Mouse (Mus musculus) MEL (cell line): ENCODE measurements at regions not wholly inside any gene's neighbourhood (a gene's known extent, or its start where the extent isn't known, plus 50 kb on each side); places are given as distances from the start of the nearest gene placed in this dataset.

ENCODE experiments used
- CTCF ChIP-seq, 3 experiments: IDR thresholded peaks in 2 of 3; conservative IDR thresholded peaks in 1 of 3; 2 replicates each; pipeline ENCODE4 v1.5.1; 2011 to 2012; ENCODE audit warnings: low read length in 3 of 3, low read depth in 2 of 3, mild to moderate bottlenecking in 2 of 3, improper control_type of control experiment in 1 of 3, inconsistent platforms in 1 of 3, mixed read lengths in 1 of 3, moderate library complexity in 1 of 3; ENCODE audit not compliant: control insufficient read depth in 1 of 3, insufficient read depth in 1 of 3, poor library complexity in 1 of 3, severe bottlenecking in 1 of 3
- EP300 ChIP-seq, 2 experiments: IDR thresholded peaks; 2 replicates each; pipeline ENCODE4 v1.6.1; 2011; ENCODE audit warnings: improper control_type of control experiment in 2 of 2, low read length in 2 of 2, low read depth in 1 of 2, mild to moderate bottlenecking in 1 of 2
- ETS1 ChIP-seq: IDR thresholded peaks from 2 replicates; pipeline ENCODE4 v1.6.1; 2012; ENCODE audit warnings: low read depth, mild to moderate bottlenecking, inconsistent platforms, low read length, improper control_type of control experiment, moderate library complexity
- GATA1 ChIP-seq: IDR thresholded peaks from 2 replicates; pipeline ENCODE4 v1.6.1; 2011; ENCODE audit warnings: low read depth, low read length, improper control_type of control experiment
- MAX ChIP-seq: IDR thresholded peaks from 2 replicates; pipeline ENCODE4 v1.6.1; 2011; ENCODE audit warnings: low read length, improper control_type of control experiment
- POLR2A ChIP-seq, 2 experiments: IDR thresholded peaks; 2 replicates each; pipeline ENCODE4 v1.6.1; 2011 to 2012; ENCODE audit warnings: low read length in 2 of 2, mild to moderate bottlenecking in 2 of 2, control low read depth in 1 of 2, improper control_type of control experiment in 1 of 2, low read depth in 1 of 2, moderate library complexity in 1 of 2; ENCODE audit not compliant: control insufficient read depth in 1 of 2, insufficient read depth in 1 of 2, poor library complexity in 1 of 2
- USF1 ChIP-seq: IDR thresholded peaks from 2 replicates; pipeline ENCODE4 v1.6.1; 2014; ENCODE audit warnings: low read depth, mild to moderate bottlenecking, inconsistent platforms, low read length, improper control_type of control experiment, moderate library complexity
- ZC3H11A ChIP-seq: IDR thresholded peaks from 2 replicates; pipeline ENCODE4 v1.6.1; 2012; ENCODE audit warnings: low read depth, mild to moderate bottlenecking, inconsistent platforms, low read length, improper control_type of control experiment

DNA sequence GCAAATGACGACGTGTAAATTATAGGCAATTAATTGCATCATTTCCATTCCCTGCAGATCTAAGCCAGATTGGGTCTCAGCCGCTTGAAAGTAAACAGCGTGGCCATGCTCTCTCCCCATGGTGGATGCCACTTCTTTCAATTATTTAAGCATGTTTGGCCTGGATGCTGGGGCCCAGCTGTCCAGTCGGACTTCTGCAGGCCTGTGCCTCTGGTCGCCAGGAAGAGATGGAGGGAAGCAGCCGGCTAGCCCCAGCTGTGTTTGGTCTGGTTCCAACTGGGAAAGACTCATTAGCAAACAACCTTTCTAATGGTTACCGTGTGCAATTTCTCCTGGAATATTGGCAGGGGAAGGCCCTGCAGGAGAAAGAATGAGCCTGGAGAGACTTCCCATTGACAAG, 236.1 kb downstream of the CK137956 start:
- TF ChIP-seq USF1 (no peak), CTCF (IDR thresholded peaks at IDR 0.05 in 2 of 3, conservative IDR thresholded peaks at IDR 0.05 in 1 of 3; ENCODE audit: control insufficient read depth in 1 of 3, insufficient read depth in 1 of 3, low read depth in 2 of 3, low read length in 3 of 3, poor library complexity in 1 of 3, severe bottlenecking in 1 of 3) (no peak), ETS1 (no peak), MAX (no peak), POLR2A (IDR thresholded peaks at IDR 0.05; ENCODE audit: control insufficient read depth in 1 of 2, insufficient read depth in 1 of 2, low read depth in 1 of 2, low read length in 2 of 2, poor library complexity in 1 of 2) (no peak), ZC3H11A (no peak), GATA1 (no peak), EP300 (IDR thresholded peaks at IDR 0.05; ENCODE audit: low read depth in 1 of 2, low read length in 2 of 2) (no peak)
